In genomic region chrX:12840160-12841020, GRCm38 (mm10) we compare ENCODE assay signal across 8 mouse cellular contexts.
A peak's percentile ranks its signal among the peaks of the same experiment; 100 is the strongest.
DNase-seq lines count a peak whose midpoint lies in the region; ATAC-seq and TF ChIP-seq lines count a peak whose summit lies in the region.

No protein-coding gene starts in this region.

- no peaks in the 10 kb centered on the region for H3K9me3 ChIP-seq in hindbrain, embryonic 11.5 days (ENCODE audit: control insufficient read depth, low read length)
- H3K9me3 ChIP-seq in lung, embryonic 14.5 days (ENCODE audit: low read depth, low read length), result no peaks in the 10 kb centered on the region

- H3K27me3 ChIP-seq in hindbrain, embryonic 11.5 days (ENCODE audit: control insufficient read depth, insufficient read depth, low read length), result no peaks in the 10 kb centered on the region
- no peaks in the 10 kb centered on the region for H3K27me3 ChIP-seq in lung, embryonic 14.5 days (ENCODE audit: insufficient read depth, low read length)

- ATAC-seq in hindbrain, embryonic 11.5 days (ENCODE audit: low FRiP score), result peak; percentile 94
- peak; percentile 83 for ATAC-seq in lung, embryonic 14.5 days (ENCODE audit: insufficient read depth)

- H3K4me1 ChIP-seq in hindbrain, embryonic 11.5 days (replicated peaks; ENCODE audit: control insufficient read depth, insufficient read depth, low read length), result no peaks in the 10 kb centered on the region
- H3K4me1 ChIP-seq in lung, embryonic 14.5 days (ENCODE audit: insufficient read depth), result no peaks in the 10 kb centered on the region

- peak overlapping the region; percentile 20 for H3K4me2 ChIP-seq in hindbrain, embryonic 11.5 days (replicated peaks; ENCODE audit: low read depth, low read length)
- peak overlapping the region; percentile 57 for H3K4me2 ChIP-seq in lung, embryonic 14.5 days

- no peak for TF ChIP-seq CTCF in lung, embryonic 14.5 days (IDR thresholded peaks at IDR 0.05; ENCODE audit: low read depth)

- H3K36me3 ChIP-seq in hindbrain, embryonic 11.5 days (ENCODE audit: control insufficient read depth, insufficient read depth, low read length), result no peaks in the 10 kb centered on the region
- H3K36me3 ChIP-seq in lung, embryonic 14.5 days (ENCODE audit: insufficient read depth), result no peaks in the 10 kb centered on the region

- H3K9ac ChIP-seq in hindbrain, embryonic 11.5 days (ENCODE audit: low read depth, low read length), result peak overlapping the region; percentile 32
- peak overlapping the region; percentile 20; the same call in 1 of the 2 replicates for H3K9ac ChIP-seq in lung, embryonic 14.5 days

- 0 out of 2 replicates have a peak overlapping the region, but pooled peaks have one; percentile 6 for H3K4me3 ChIP-seq in hindbrain, embryonic 11.5 days (ENCODE audit: low read depth, low read length)
- peak overlapping the region; percentile 27; the same call in 1 of the 2 replicates for H3K4me3 ChIP-seq in lung, embryonic 14.5 days (ENCODE audit: low read depth, low read length)

- WGBS in hindbrain, embryonic 11.5 days, result 15% methylated on average over 25 of the region's 25 CpGs
- WGBS in lung, embryonic 14.5 days, result 17% methylated on average over 25 of the region's 25 CpGs

- DNase-seq in NIH3T3 (ENCODE audit: low read depth), result peak; percentile 88
- DNase-seq in cerebellum, postnatal 10 days, result peak; percentile 96 to 97
- peak; percentile 68 to 75 for DNase-seq in frontal cortex, postnatal 14 days (ENCODE audit: low spot score in 2 of 2)
- peak; percentile 74 for DNase-seq in hindbrain, embryonic 11.5 days (ENCODE audit: low spot score)
- peak; percentile 86 for DNase-seq in layer of hippocampus, adult 9-11 months
- DNase-seq in lung, embryonic 14.5 days, result peak; percentile 95
- peak; percentile 65 for DNase-seq in ovary, postnatal 10 days (ENCODE audit: low spot score)
- DNase-seq in urinary bladder, adult 2 months (ENCODE audit: low spot score), result peak; percentile 44

- peak overlapping the region; percentile 82 for H3K27ac ChIP-seq in hindbrain, embryonic 11.5 days (ENCODE audit: low read depth, low read length)
- peak overlapping the region; percentile 88 for H3K27ac ChIP-seq in lung, embryonic 14.5 days (ENCODE audit: low read depth)

Comparison
In these comparisons a context has a peak if more than half of its experiments do, and no peak if none do; other contexts are left out.
1. Peak in every context shown above with its lines: DNase-seq, ATAC-seq, H3K4me3 ChIP-seq and H3K27ac ChIP-seq.
2. DNase-seq: peak in every context shown above with its lines; median percentile 96 in cerebellum, postnatal 10 days; 95 in lung, embryonic 14.5 days; 88 in NIH3T3; 86 in layer of hippocampus, adult 9-11 months; 74 in hindbrain, embryonic 11.5 days; 72 in frontal cortex, postnatal 14 days; 65 in ovary, postnatal 10 days; 44 in urinary bladder, adult 2 months.